Mouse (Mus musculus) bone marrow, adult 2 months (tissue): ENCODE results near the gene 5330417H12Rik. TPM values are rescaled to one million over a fixed set of nuclear protein-coding genes. Genes with fewer than 3 reads are reported as not detected.

ENCODE experiments used
- H3K27ac ChIP-seq: fragments of 200-500 bp; 2 replicates; pipeline ENCODE4 v1.5.1; 2012; ENCODE audit warnings: low read depth, mild to moderate bottlenecking, control low read depth, inconsistent platforms, low read length; ENCODE audit not compliant: control insufficient read depth, poor library complexity, insufficient read depth
- H3K4me1 ChIP-seq: fragments of 200-500 bp; 2 replicates; pipeline ENCODE4 v1.6.1; 2011; ENCODE audit warnings: low read length; ENCODE audit not compliant: control insufficient read depth, insufficient read depth
- H3K4me3 ChIP-seq: fragments of 200-500 bp; replicated peaks from 2 replicates; pipeline ENCODE3; 2011; ENCODE audit warnings: mild to moderate bottlenecking, low read depth, low read length, control low read depth; ENCODE audit not compliant: control insufficient read depth
- CTCF ChIP-seq: fragments of 200-500 bp; IDR thresholded peaks from 2 replicates; pipeline ENCODE4 v1.5.1; 2011; ENCODE audit warnings: low read length, control low read depth; ENCODE audit not compliant: control insufficient read depth, insufficient read depth
- POLR2A ChIP-seq: fragments of 200-500 bp; IDR thresholded peaks from 2 replicates; pipeline ENCODE4 v1.6.1; 2011; ENCODE audit warnings: low read depth, mild to moderate bottlenecking, control low read depth, low read length, borderline replicate concordance; ENCODE audit not compliant: control insufficient read depth
- WGBS: fragments of 180-500 bp; shearing (Covaris S2); methylation state at CpG from one replicate; pipeline ENCODE4 v1.1.7; 2018; 5-methylcytosine and 5-hydroxymethylcytosine counted together
- polyA plus RNA-seq: library from polyadenylated mRNA; stranded (reverse); fragments of >200 nt; gene quantifications from 2 replicates; pipeline ENCODE4 v1.2.4, GENCODE M21; 2011; ENCODE audit warnings: low replicate concordance; ENCODE audit not compliant: missing spikeins, insufficient read depth, insufficient read length

5330417H12Rik gene
- polyA plus RNA-seq, 1 experiment = not detected

- WGBS = 82% methylated on average over 7 of the region's 7 CpGs
- Histone ChIP-seq H3K27ac (no peak overlapping the region), H3K4me3 (no peak overlapping the region), H3K4me1 (no peaks in the 10 kb centered on the region)
- TF ChIP-seq CTCF (no peak), POLR2A (no peak)
Measured at GRCm38 (mm10) chr7:107642586-107643275, 17.8 kb upstream of the 5330417H12Rik start.

DNA sequence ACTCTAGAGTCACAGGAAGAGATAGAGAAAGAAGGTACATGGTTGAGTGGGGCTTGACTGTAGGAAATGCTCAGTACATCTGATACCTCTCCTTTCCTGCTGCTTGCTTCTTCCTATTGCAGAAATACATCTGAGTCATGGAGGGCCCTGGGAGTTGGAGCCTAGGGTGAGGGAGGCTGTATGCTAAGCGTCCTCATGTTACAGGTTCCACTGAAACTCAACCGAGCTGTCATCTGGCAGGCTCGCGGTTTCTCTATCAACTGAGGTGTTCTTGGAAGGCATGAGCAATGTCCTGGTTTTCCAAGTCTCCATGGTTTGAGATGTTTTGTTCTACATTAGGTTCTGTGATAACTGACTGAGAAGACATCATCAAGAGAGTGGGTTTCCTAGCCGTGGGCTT lies 13.1 kb upstream of the 5330417H12Rik start:
- Histone ChIP-seq H3K4me3 (no peak overlapping the region), H3K27ac (no peak overlapping the region), H3K4me1 (no peaks in the 10 kb centered on the region)
- no peak for TF ChIP-seq POLR2A
- no peak for TF ChIP-seq CTCF
- WGBS = 84% methylated on average over 5 of the region's 5 CpGs

- TF ChIP-seq POLR2A (no peak), CTCF (no peak)
- no peak overlapping the region for H3K4me3 ChIP-seq
- H3K27ac ChIP-seq = no peak overlapping the region
- no peaks in the 10 kb centered on the region for H3K4me1 ChIP-seq
- WGBS = 64% methylated on average over 7 of the region's 7 CpGs
Measured at GRCm38 (mm10) chr7:107637398-107637797, 12.4 kb upstream of the 5330417H12Rik start.

GRCm38 (mm10) chr7:107633201-107633600 lies 8.2 kb upstream of the 5330417H12Rik start:
- no peak for TF ChIP-seq POLR2A
- no peak for TF ChIP-seq CTCF
- H3K4me3 ChIP-seq = no peak overlapping the region
- H3K4me1 ChIP-seq = no peaks in the 10 kb centered on the region; the same call in 1 of the 2 replicates
- WGBS = 88% methylated on average over 4 of the region's 4 CpGs
- H3K27ac ChIP-seq = no peak overlapping the region

DNA sequence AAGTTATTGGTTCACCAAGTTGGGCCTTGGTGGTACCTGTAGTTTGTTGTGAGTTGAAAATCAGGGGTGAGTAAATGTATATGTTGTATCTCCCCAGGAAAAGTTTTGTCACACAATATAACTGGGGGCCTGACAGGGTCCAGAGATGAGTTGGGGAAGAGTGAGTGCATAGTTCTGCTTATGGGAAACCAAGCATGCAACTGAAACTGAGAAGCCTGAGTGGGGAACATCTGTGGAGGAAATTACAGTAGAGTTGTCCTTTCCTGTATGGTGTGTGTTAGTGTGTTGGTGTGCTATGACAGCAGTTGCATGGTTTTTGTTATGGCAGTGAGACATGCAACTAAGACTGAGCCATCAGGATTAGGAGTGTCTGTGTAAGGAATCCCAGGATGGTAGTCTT lies 3.4 kb upstream of the 5330417H12Rik start:
- H3K27ac ChIP-seq = no peak overlapping the region
- no peak overlapping the region for H3K4me3 ChIP-seq
- no peaks in the 10 kb centered on the region; the same call in 1 of the 2 replicates for H3K4me1 ChIP-seq
- TF ChIP-seq POLR2A (no peak), CTCF (no peak)

DNA sequence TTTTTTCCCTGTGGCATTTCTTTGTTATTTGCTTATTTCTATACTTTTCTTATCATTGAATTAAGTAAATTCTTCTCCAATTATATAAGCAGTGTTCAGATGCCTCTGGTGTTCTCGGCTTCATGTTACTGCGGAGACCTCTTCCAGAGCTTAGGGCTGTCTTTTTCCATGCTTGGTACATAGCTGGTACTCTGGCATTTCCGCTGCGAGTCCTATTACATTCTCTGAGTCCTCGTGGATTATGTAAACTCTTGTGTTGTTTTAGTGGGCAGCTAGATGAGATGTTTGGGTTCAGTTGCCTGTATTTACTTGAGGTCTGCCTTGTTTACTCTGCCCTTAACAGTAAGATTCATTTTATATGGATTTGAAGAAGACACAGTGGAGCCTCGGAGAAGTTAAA lies 820 bp upstream of the 5330417H12Rik start:
- Histone ChIP-seq H3K4me1 (no peaks in the 10 kb centered on the region; the same call in 1 of the 2 replicates), H3K27ac (no peak overlapping the region), H3K4me3 (no peak overlapping the region)
- 86% methylated on average over 6 of the region's 6 CpGs for WGBS
- TF ChIP-seq POLR2A (no peak), CTCF (no peak)

- WGBS = 57% methylated on average over 3 of the region's 3 CpGs
- Histone ChIP-seq H3K4me3 (no peak overlapping the region), H3K4me1 (no peaks in the 10 kb centered on the region; the same call in 1 of the 2 replicates), H3K27ac (no peak overlapping the region)
- TF ChIP-seq CTCF (no peak), POLR2A (no peak)
Measured at GRCm38 (mm10) chr7:107624432-107624831, 529 bp downstream of the 5330417H12Rik start.

DNA sequence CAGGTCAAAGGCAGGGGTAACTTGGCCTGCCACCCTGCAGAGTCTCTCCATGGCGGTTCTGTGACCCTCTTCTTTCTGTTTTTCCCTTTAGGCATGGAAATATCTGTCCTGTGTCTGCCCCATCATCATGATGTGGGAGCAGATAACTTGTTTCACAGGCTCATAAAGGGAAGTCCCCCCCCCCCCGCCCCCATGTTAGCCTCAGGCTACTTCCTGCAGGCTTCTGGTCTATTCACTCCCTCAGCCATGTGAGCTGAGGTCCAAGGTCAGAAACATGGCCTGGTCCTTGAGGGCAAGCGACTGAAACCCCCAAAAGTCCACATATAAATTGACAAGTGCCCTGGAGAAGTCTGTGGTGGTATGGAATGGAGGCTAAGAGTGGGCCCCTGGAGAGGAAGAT lies 4.8 kb downstream of the 5330417H12Rik start:
- Histone ChIP-seq H3K4me1 (no peaks in the 10 kb centered on the region), H3K27ac (no peak overlapping the region), H3K4me3 (no peak overlapping the region)
- no peak for TF ChIP-seq POLR2A
- TF ChIP-seq CTCF = no peak
- 25% methylated on average over 3 of the region's 3 CpGs for WGBS

GRCm38 (mm10) chr7:107619225-107619624 lies 5.7 kb downstream of the 5330417H12Rik start:
- 60% methylated on average over 4 of the region's 4 CpGs for WGBS
- H3K27ac ChIP-seq = no peak overlapping the region
- no peaks in the 10 kb centered on the region for H3K4me1 ChIP-seq
- no peak for TF ChIP-seq POLR2A
- TF ChIP-seq CTCF = no peak
- no peak overlapping the region for H3K4me3 ChIP-seq
